Mouse (Mus musculus): ENCODE measurements around the gene Fut9. TPM values are rescaled to one million over a fixed set of nuclear protein-coding genes. Genes with fewer than 3 reads are reported as not detected.

Fut9 gene
- polyA plus RNA-seq, 1 experiment from 2014 or later = 8.9 TPM

DNA sequence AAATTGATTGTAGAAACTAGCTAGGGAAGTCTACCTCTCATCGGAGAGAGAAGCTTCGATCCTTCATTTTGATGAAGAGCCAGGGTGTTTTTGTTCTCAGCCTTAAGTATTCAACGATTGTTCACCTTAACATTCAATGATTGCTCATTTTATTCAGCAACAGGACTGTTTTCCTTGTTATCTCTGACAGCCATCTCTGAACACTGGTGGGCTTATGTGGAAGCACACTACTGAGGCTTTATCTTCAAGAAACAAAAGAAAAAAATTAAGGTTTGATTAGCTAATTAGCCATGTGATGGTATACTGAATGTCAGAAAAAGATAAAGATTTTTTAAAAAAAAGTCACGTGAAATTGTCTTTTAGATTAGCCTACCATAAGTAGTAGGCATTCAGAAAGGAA is 158.1 kb downstream of the Fut9 start:
- WGBS = 91% methylated on average over 4 of the region's 4 CpGs
- ATAC-seq (replicated peaks; ENCODE audit: low FRiP score) = no peak
- no peak overlapping the region for H3K27ac ChIP-seq
- H3K4me1 ChIP-seq = no peaks in the 10 kb centered on the region
- no peak overlapping the region for H3K4me3 ChIP-seq (replicated peaks)
- H3K4me2 ChIP-seq = no peak overlapping the region
- H3K9me3 ChIP-seq (replicated peaks) = no peaks in the 10 kb centered on the region
- no peak overlapping the region for H3K9ac ChIP-seq
- H3K27me3 ChIP-seq = no peaks in the 10 kb centered on the region
- no peaks in the 10 kb centered on the region for H3K36me3 ChIP-seq

DNA sequence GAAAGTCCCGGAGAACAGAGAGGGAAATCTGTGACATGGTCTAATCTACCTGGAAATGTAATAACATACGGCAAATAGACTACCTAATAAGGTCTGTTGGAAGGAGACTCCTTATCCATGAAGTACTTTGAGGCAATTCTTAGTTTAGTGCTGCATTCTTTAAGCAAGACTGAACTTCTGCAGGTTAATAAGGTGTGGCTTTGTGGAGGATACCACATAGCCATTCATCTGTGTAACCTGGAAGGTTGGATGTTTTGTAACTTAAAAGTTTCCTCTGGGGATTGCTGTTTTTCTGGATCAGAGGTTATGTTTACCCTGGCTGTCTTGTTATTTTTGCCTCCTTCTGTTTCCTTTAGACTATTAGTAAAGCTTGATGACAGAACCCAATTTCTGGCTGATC is 166.8 kb downstream of the Fut9 start:
- Histone ChIP-seq H3K27ac (0 out of 2 replicates have a peak overlapping the region, but pooled peaks have one; percentile 2), H3K4me3 (replicated peaks) (no peak overlapping the region), H3K27me3 (no peaks in the 10 kb centered on the region), H3K36me3 (no peaks in the 10 kb centered on the region), H3K9me3 (replicated peaks) (no peaks in the 10 kb centered on the region), H3K4me1 (peaks cover 5% of the 10 kb centered on the region; the same call in 1 of the 2 replicates), H3K9ac (no peak overlapping the region), H3K4me2 (no peak overlapping the region)
- WGBS = 77% methylated on average over 2 of the region's 2 CpGs
- ATAC-seq (replicated peaks; ENCODE audit: low FRiP score) = peak; percentile 67

DNA sequence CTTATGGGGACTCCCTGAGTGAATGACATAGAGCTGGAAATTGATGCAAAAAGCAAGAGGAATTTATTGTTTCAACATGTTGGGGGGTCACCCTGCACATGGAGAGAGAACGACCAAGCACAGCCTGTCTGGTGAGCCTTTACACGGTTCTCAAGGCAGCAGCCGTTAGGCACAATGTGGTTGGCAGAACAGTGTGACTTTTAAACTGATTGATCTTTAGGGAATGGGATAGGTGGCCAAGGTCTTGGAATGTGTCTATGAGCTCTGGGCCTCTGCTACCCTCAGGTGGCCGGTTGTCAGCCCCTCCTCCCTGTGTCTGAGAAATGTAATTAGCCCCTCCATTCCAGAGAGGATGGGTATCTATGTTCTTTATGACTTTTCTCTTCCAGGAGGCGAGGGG is 171.9 kb downstream of the Fut9 start:
- Histone ChIP-seq H3K27ac (no peak overlapping the region), H3K36me3 (no peaks in the 10 kb centered on the region), H3K27me3 (no peaks in the 10 kb centered on the region), H3K4me1 (no peaks in the 10 kb centered on the region; the same call in 1 of the 2 replicates), H3K9me3 (replicated peaks) (no peaks in the 10 kb centered on the region), H3K4me3 (replicated peaks) (no peak overlapping the region), H3K4me2 (no peak overlapping the region), H3K9ac (no peak overlapping the region)
- WGBS = 36% methylated on average over 5 of the region's 5 CpGs
- no peak for ATAC-seq (replicated peaks; ENCODE audit: low FRiP score)

DNA sequence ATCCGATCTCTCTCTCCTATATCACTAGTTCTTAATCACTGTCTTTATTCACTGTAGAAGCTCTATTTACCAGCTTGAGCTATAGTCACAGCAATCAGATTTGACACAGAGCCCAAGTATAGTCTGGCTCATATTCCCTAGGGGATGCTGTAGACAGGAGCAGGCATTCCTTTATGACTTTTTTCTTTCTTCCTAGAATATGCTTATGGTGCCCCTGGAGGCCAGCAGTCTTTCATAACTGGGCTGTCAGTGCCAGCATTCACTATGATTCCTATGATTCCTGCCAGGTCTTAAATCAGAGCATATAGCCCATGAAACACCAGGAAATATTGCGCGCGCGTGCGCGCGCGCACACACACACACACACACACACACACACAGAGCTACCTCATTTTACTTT is 172.6 kb downstream of the Fut9 start:
- H3K9ac ChIP-seq = no peak overlapping the region
- no peaks in the 10 kb centered on the region for H3K4me1 ChIP-seq
- ATAC-seq (replicated peaks; ENCODE audit: low FRiP score) = no peak
- WGBS = 89% methylated on average over 9 of the region's 9 CpGs
- H3K4me2 ChIP-seq = no peak overlapping the region
- H3K27ac ChIP-seq = no peak overlapping the region
- no peak overlapping the region for H3K4me3 ChIP-seq (replicated peaks)
- no peaks in the 10 kb centered on the region for H3K36me3 ChIP-seq
- no peaks in the 10 kb centered on the region for H3K9me3 ChIP-seq (replicated peaks)
- H3K27me3 ChIP-seq = no peaks in the 10 kb centered on the region

DNA sequence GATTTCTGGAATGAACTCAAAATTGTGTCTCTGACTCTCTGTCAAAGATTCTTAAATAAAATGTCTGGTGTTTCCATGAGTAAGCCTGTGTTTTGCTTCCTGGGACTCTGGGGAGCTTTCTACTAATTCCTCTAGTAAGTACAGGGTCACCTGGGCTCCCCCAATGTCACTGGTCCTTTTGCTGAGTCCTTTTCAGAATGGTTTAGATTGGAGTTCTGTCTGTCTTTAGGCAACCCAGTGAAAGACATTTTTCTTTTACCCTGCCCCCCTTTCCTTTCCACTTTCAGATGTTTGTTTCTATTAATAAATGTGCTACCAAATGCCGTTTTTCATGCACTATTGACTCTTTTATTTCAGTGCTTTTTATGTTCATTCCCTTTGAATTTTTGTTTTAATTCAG is 173.0 kb downstream of the Fut9 start:
- no peak overlapping the region for H3K4me3 ChIP-seq (replicated peaks)

DNA sequence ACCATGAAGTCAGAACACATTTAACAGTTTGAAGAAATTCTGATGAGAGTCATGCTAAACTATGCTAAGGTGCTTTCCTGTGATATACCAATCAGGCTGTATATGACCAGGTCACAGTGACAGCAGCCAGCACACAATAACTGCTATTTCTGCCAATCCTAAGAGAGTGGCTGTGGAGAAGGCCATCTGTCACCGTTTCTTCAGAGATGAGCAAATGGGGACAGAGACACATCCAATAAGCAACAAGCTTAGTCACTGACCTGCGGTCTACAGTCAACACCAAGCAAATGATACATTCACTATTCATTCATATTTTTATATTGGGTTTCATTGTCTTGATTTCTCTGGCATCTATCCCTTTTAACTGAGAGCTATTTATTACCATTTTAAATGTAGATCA is 176.9 kb downstream of the Fut9 start:
- Histone ChIP-seq H3K27me3 (no peaks in the 10 kb centered on the region), H3K27ac (no peak overlapping the region), H3K9me3 (replicated peaks) (no peaks in the 10 kb centered on the region), H3K36me3 (no peaks in the 10 kb centered on the region), H3K4me2 (no peak overlapping the region), H3K4me1 (no peaks in the 10 kb centered on the region), H3K9ac (no peak overlapping the region), H3K4me3 (replicated peaks) (no peak overlapping the region)
- no peak for ATAC-seq (replicated peaks; ENCODE audit: low FRiP score)
- WGBS = 85% methylated on average over 2 of the region's 2 CpGs

More for the DNA sequence above, 173.0 kb downstream of the Fut9 start:
- Histone ChIP-seq H3K27ac (no peak overlapping the region), H3K9ac (no peak overlapping the region), H3K4me2 (no peak overlapping the region), H3K27me3 (no peaks in the 10 kb centered on the region), H3K36me3 (no peaks in the 10 kb centered on the region), H3K4me1 (no peaks in the 10 kb centered on the region), H3K9me3 (replicated peaks) (no peaks in the 10 kb centered on the region)
- ATAC-seq (replicated peaks; ENCODE audit: low FRiP score) = no peak
- WGBS = 71% methylated on average over 1 of the region's 1 CpGs

DNA sequence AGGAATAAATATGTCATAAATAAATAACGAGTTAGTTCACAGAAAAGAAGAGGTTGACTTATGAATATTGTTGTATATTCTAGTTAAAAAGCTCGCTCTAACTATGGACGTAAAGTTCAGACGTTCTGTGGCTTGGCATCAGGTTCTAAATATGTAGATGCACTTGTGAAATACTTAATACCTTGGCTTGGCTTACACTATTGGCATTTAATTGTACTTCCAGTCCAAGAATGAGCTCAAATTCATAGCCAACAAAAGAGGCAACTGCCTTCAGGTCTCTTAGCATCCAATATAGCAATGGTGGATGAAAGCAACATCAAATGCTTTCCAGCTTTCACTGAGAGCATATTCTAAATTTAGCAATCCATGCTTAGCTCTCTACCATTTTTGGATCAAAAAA is 182.7 kb downstream of the Fut9 start:
- no peak overlapping the region for H3K9ac ChIP-seq
- H3K4me3 ChIP-seq (replicated peaks) = no peak overlapping the region
- H3K27ac ChIP-seq = no peak overlapping the region
- 89% methylated on average over 4 of the region's 4 CpGs for WGBS
- no peak for ATAC-seq (replicated peaks; ENCODE audit: low FRiP score)
- H3K4me1 ChIP-seq = no peaks in the 10 kb centered on the region
- no peak overlapping the region for H3K4me2 ChIP-seq
- H3K36me3 ChIP-seq = no peaks in the 10 kb centered on the region
- H3K27me3 ChIP-seq = no peaks in the 10 kb centered on the region
- no peaks in the 10 kb centered on the region for H3K9me3 ChIP-seq (replicated peaks)

DNA sequence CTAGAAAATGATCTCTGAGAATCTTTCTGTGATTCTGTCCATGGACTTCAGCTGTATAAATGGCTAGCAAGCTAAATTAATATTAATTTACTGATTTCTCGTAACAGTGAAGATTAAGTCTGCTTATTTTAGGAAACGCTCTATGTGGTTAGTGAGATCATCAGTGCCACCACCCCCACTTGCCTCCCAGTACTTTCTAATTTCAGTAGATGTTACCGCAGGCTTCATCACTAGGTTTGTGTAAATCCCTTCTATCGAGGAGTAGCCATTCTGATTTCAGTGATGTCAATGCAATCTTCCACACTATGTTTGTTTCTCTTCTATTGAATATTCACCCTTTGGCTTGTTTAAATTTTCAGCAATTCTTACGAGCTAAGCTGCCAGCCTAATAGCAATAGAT is 186.6 kb downstream of the Fut9 start:
- Histone ChIP-seq H3K4me1 (no peaks in the 10 kb centered on the region), H3K9me3 (replicated peaks) (no peaks in the 10 kb centered on the region), H3K27me3 (no peaks in the 10 kb centered on the region), H3K4me2 (no peak overlapping the region), H3K36me3 (no peaks in the 10 kb centered on the region), H3K9ac (no peak overlapping the region), H3K4me3 (replicated peaks) (no peak overlapping the region), H3K27ac (no peak overlapping the region)
- no peak for ATAC-seq (replicated peaks; ENCODE audit: low FRiP score)
- WGBS = 89% methylated on average over 5 of the region's 5 CpGs

DNA sequence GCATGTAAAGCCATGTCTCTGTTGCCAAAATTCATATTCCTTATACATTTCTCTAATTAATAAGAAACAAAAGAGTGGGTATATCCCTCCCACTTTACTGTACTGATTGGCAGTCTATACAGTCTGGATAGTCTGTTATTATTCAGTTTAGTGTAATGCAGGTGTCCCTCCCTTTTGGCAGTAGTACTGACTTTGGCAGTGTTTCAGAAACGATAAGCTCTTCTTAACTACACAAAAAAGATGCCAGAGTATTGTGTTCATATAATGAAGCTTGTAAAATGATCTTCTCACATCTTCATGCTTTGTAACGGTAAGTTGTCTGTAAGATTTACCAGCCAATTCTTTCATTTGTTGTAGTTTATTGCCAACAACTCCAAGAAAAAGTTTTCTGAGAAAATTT is 189.6 kb downstream of the Fut9 start:
- Histone ChIP-seq H3K9ac (no peak overlapping the region), H3K27me3 (no peaks in the 10 kb centered on the region), H3K4me3 (replicated peaks) (no peak overlapping the region), H3K4me1 (no peaks in the 10 kb centered on the region), H3K27ac (no peak overlapping the region), H3K4me2 (no peak overlapping the region), H3K9me3 (replicated peaks) (no peaks in the 10 kb centered on the region), H3K36me3 (no peaks in the 10 kb centered on the region)
- WGBS = 65% methylated on average over 2 of the region's 2 CpGs
- no peak for ATAC-seq (replicated peaks; ENCODE audit: low FRiP score)

DNA sequence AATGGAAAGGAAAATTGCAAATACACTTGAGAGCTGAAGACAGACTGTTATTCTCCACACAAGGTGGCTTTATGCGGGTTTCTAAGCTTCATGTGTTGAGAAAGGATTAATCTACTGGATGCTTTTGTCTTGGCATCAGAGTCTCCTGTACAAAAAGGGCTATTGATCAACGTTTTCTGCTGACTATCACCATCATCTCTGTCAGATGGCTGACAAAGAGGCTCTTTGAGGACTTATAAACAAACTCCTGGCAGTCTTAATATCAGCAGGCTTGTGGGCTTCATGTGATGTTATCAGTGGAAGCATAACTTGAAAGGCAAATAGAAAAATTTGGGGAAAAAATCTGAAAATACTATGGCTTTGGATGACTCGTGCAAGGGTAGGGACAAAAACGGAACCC is 206.8 kb downstream of the Fut9 start:
- Histone ChIP-seq H3K27ac (no peak overlapping the region), H3K36me3 (no peaks in the 10 kb centered on the region), H3K9ac (no peak overlapping the region), H3K4me2 (no peak overlapping the region), H3K4me3 (replicated peaks) (no peak overlapping the region), H3K4me1 (no peaks in the 10 kb centered on the region), H3K27me3 (no peaks in the 10 kb centered on the region), H3K9me3 (replicated peaks) (no peaks in the 10 kb centered on the region)
- no peak for ATAC-seq (replicated peaks; ENCODE audit: low FRiP score)
- 81% methylated on average over 4 of the region's 4 CpGs for WGBS
